Mouse (Mus musculus): ENCODE data around the gene Mc1r.

The Mc1r gene

GRCm38 (mm10) chr8:123442351-123442750 is 35.4 kb downstream of the Mc1r start:
- ChIA-PET POLR2A (interaction anchor here in 3 of 4 experiments (0.5 to 2.9 kb wide), 15 partner anchors 10 to 133 kb away, joined by 3 to 19 read pairs (median 4); partner anchors contain the start of genes Afg3l1 (in 1 of the 3), Dbndd1 (in 1 of the 3), Gas8 (in 1 of the 3) and Spire2 (in 1 of the 3)), CTCF (interaction anchor here (0.5 to 2.3 kb wide), 32 partner anchors 10 to 209 kb away, joined by 3 to 10 read pairs (median 5); partner anchors contain the start of genes Mc1r (in 4 of the 4), Afg3l1 (in 2 of the 4), Tcf25 (in 1 of the 4) and Vps9d1 (in 1 of the 4))

DNA sequence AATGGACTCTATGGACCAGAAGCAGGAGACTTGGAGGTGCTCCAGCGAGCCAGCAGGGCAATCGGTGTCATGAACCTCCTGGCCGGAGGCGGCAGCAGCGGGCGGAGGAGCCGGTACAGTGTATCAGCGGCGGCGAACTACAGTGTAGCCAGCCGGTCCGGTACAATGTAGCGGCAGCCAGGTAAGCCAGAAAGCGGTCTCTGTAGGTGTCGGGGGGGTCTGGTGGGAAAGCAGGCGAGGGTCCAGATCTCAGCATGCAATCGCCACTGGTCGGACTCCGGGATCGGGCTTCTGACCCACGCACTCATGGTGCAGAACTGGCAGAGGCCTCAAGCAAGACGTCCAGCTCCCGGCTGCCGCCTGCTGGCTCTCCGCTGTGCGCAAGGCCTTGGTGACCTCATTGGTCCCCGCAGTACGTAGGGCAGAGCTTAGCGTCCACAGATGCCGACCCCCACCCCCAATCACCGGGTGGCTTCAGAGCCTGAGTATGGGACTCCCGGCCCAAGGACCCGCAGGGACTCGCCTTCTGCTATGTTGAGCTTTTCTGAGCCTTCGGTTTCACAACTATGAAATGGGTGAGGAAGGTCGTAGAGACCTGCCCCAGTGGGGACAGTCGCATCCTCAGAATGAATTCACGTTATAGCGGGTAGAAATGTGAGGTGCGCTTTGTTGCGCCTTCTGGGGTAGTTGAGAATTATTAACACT is 36.1 kb downstream of the Mc1r start:
- ChIA-PET POLR2A (interaction anchor here in 3 of 4 experiments (0.5 to 2.9 kb wide), 23 partner anchors 9 to 153 kb away, joined by 3 to 19 read pairs (median 4); partner anchors contain the start of genes Dbndd1 (in 2 of the 3), Afg3l1 (in 1 of the 3), Gas8 (in 1 of the 3) and Spire2 (in 1 of the 3)), CTCF (interaction anchor here (0.5 to 2.3 kb wide), 44 partner anchors 9 to 884 kb away, joined by 3 to 10 read pairs (median 5); partner anchors contain the start of genes Mc1r (in 4 of the 4), Afg3l1 (in 2 of the 4), Dbndd1 (in 1 of the 4) and Tcf25 (in 1 of the 4))

- CTCF ChIA-PET: interaction anchor here (0.5 to 2.3 kb wide), 41 partner anchors 10 to 885 kb away, joined by 3 to 10 read pairs (median 5); partner anchors contain the start of genes Mc1r (in 4 of the 4), Afg3l1 (in 2 of the 4), Dbndd1 (in 1 of the 4) and Tcf25 (in 1 of the 4)
- POLR2A ChIA-PET: interaction anchor here in 3 of 4 experiments (0.6 to 2.9 kb wide), 20 partner anchors 9 to 154 kb away, joined by 3 to 19 read pairs (median 4); partner anchors contain the start of genes Dbndd1 (in 2 of the 3), Afg3l1 (in 1 of the 3), Gas8 (in 1 of the 3) and Spire2 (in 1 of the 3)
Measured at GRCm38 (mm10) chr8:123443576-123443921, 36.6 kb downstream of the Mc1r start.

- POLR2A ChIA-PET: interaction anchor here in 3 of 4 experiments (0.6 to 2.6 kb wide), 7 partner anchors 9 to 133 kb away, joined by 3 to 12 read pairs (median 11); partner anchors contain the start of gene Afg3l1 (in 1 of the 3)
- CTCF ChIA-PET: interaction anchor here in 3 of 4 experiments (0.6 to 1.6 kb wide), 5 partner anchors 38 to 121 kb away, joined by 3 to 6 read pairs (median 3); partner anchors contain the start of genes Mc1r (in 2 of the 3) and Dbndd1 (in 1 of the 3)
Measured at GRCm38 (mm10) chr8:123444131-123444530, 37.2 kb downstream of the Mc1r start.

GRCm38 (mm10) chr8:123445981-123446380 is 39.1 kb downstream of the Mc1r start:
- ChIA-PET CTCF (interaction anchor here in 1 of 4 experiments (0.9 to 2.2 kb wide), 2 partner anchors 39 to 182 kb away, joined by 3 to 7 read pairs; partner anchors contain the start of gene Mc1r), POLR2A (interaction anchor here (0.6 to 3.5 kb wide), 27 partner anchors 7 to 573 kb away, joined by 3 to 18 read pairs (median 4); partner anchors contain the start of genes Tcf25 (in 2 of the 4), Afg3l1 (in 1 of the 4), Fanca (in 1 of the 4) and Mc1r (in 1 of the 4))

- CTCF ChIA-PET: interaction anchor here in 3 of 4 experiments (0.6 to 2.2 kb wide), 6 partner anchors 24 to 66 kb away, joined by 3 to 9 read pairs (median 4); partner anchors contain the start of gene Mc1r (in 2 of the 3)
- POLR2A ChIA-PET: interaction anchor here in 3 of 4 experiments (0.8 to 3.5 kb wide), 31 partner anchors 8 to 261 kb away, joined by 3 to 18 read pairs (median 5); partner anchors contain the start of genes Tcf25 (in 2 of the 3), Afg3l1 (in 1 of the 3), Fanca (in 1 of the 3) and Mc1r (in 1 of the 3)
Measured at GRCm38 (mm10) chr8:123446799-123447198, 39.9 kb downstream of the Mc1r start.

DNA sequence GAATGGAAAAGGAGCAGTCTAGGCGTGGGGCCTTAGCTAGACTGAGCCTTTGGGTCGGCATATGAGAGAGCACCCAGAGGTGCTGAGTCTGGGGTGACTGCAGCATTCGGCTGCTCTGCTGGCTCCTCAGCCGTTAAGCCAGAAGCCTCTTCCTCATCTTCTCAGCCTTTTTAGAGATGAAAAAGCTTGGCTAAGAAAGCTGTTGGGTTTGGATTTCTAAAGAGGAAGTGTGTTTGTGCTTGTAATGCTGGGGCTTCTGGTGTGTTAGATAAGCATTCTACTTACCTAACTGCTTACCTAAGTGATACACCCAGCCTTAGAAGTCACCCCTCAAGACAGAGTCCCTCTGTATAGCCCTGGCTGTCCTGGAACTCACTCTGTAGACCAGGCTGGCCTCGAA is 43.9 kb downstream of the Mc1r start:
- ChIA-PET POLR2A (interaction anchor here in 2 of 4 experiments (0.9 to 1.3 kb wide), 5 partner anchors 13 to 44 kb away, joined by 3 to 7 read pairs (median 3); partner anchors contain the start of gene Mc1r (in 1 of the 2)), CTCF (interaction anchor here in 1 of 4 experiments (1.0 kb wide), 1 partner anchor 117 kb away, joined by 3 read pairs; no protein-coding TSS in a partner anchor)

DNA sequence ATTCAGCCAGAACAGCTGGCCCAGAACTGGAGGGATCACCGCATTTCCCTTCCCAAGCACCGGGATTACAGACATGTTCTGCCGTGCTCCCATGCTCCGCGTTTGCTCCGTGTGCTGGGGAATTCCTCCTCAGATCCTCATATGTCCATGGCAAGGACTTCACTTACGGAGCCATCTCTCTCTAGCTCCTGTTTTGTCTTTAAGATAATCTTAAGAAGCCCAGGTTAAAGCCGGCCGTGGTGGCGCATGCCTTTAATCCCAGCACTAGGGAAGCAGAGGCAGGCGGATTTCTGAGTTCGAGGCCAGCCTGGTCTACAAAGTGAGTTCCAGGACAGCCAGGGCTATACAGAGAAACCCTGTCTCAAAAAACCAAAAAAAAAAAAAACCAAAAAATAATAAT is 44.8 kb downstream of the Mc1r start:
- POLR2A ChIA-PET: interaction anchor here in 3 of 4 experiments (0.5 to 4.2 kb wide), 9 partner anchors 8 to 1456 kb away, joined by 3 to 16 read pairs (median 4); partner anchors contain the start of genes Afg3l1 (in 1 of the 3) and Mc1r (in 1 of the 3)
- CTCF ChIA-PET: interaction anchor here in 2 of 4 experiments (0.6 to 0.7 kb wide), 2 partner anchors 9 to 64 kb away, joined by 4 to 5 read pairs; no protein-coding TSS in a partner anchor

GRCm38 (mm10) chr8:123452149-123452548 is 45.2 kb downstream of the Mc1r start:
- ChIA-PET CTCF (interaction anchor here in 3 of 4 experiments (0.6 to 1.2 kb wide), 4 partner anchors 10 to 201 kb away, joined by 3 to 5 read pairs (median 4); no protein-coding TSS in a partner anchor), POLR2A (interaction anchor here in 3 of 4 experiments (0.6 to 4.2 kb wide), 9 partner anchors 7 to 1457 kb away, joined by 3 to 16 read pairs (median 5); partner anchors contain the start of genes Afg3l1 (in 1 of the 3) and Tcf25 (in 1 of the 3))

GRCm38 (mm10) chr8:123453291-123453690 is 46.4 kb downstream of the Mc1r start:
- POLR2A ChIA-PET: interaction anchor here in 3 of 4 experiments (1.0 to 4.2 kb wide), 21 partner anchors 8 to 241 kb away, joined by 3 to 19 read pairs (median 5); partner anchors contain the start of genes Afg3l1 (in 3 of the 3), Tcf25 (in 2 of the 3), Chmp1a (in 1 of the 3) and Gas8 (in 1 of the 3)
- CTCF ChIA-PET: interaction anchor here in 3 of 4 experiments (1.1 to 1.9 kb wide), 6 partner anchors 10 to 330 kb away, joined by 3 to 8 read pairs (median 5); partner anchors contain the start of gene Mc1r (in 1 of the 3)

DNA sequence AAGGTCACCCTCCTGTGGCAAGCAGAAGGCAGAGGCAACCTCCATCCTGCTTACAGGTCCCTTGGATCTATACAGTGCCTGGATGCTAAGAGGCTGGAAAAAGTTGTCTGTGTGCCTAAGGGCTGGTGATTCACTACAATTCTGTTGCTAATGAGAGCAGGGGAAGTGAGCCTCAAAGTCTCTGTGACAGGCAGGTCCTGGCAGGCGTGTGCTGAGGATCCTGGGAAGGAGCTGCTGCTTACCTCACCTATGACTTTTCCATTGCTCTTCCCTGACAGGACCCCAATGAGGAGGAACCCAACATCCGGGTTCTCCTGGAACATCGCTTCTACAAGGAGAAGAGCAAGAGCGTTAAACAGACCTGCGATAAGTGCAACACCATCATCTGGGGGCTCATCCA is 47.0 kb downstream of the Mc1r start:
- ChIA-PET POLR2A (interaction anchor here (0.6 to 4.2 kb wide), 33 partner anchors 8 to 241 kb away, joined by 3 to 19 read pairs (median 4); partner anchors contain the start of genes Afg3l1 (in 2 of the 4), Gas8 (in 2 of the 4), Tcf25 (in 2 of the 4) and Chmp1a (in 1 of the 4)), CTCF (interaction anchor here (0.6 to 1.9 kb wide), 10 partner anchors 11 to 330 kb away, joined by 3 to 8 read pairs (median 3); partner anchors contain the start of genes Dbndd1 (in 1 of the 4), Gas8 (in 1 of the 4) and Mc1r (in 1 of the 4))

- ChIA-PET CTCF (interaction anchor here (0.6 to 1.9 kb wide), 10 partner anchors 11 to 329 kb away, joined by 3 to 5 read pairs (median 3); partner anchors contain the start of genes Dbndd1 (in 1 of the 4), Gas8 (in 1 of the 4) and Mc1r (in 1 of the 4)), POLR2A (interaction anchor here (0.6 to 4.2 kb wide), 34 partner anchors 8 to 242 kb away, joined by 3 to 19 read pairs (median 4); partner anchors contain the start of genes Afg3l1 (in 2 of the 4), Chmp1a (in 2 of the 4), Spata33 (in 2 of the 4) and Tcf25 (in 2 of the 4))
Measured at GRCm38 (mm10) chr8:123454559-123454958, 47.7 kb downstream of the Mc1r start.

Data from embryonic stem cell, embryonic (primary cell).